Mouse (Mus musculus) lung, adult 2 months (tissue): ENCODE results near the gene Eddm3b.

Experiments
- CTCF ChIP-seq: fragments of 200-500 bp; IDR thresholded peaks from 2 replicates; pipeline ENCODE4 v1.5.1; 2011; ENCODE audit warnings: mild to moderate bottlenecking, low read length, control low read depth; ENCODE audit not compliant: insufficient read depth
- POLR2A ChIP-seq: fragments of 200-500 bp; IDR thresholded peaks from 2 replicates; pipeline ENCODE4 v1.6.1; 2011; ENCODE audit warnings: low read depth, mild to moderate bottlenecking, control low read depth, low read length, borderline replicate concordance; ENCODE audit errors: extremely low read depth

GRCm38 (mm10) chr14:51095736-51096524 is 18.3 kb upstream of the Eddm3b start:
- no peak for TF ChIP-seq CTCF
- peak; percentile 75; the same call in 1 of the 2 replicates for TF ChIP-seq POLR2A
